Mouse (Mus musculus) CD4-positive, CD25-positive, alpha-beta regulatory T cell, adult 4 months (primary cell): ENCODE results near the gene Gm5460. TPM values are rescaled to one million over a fixed set of nuclear protein-coding genes. Genes with fewer than 3 reads are reported as not detected.

Experiments used
- ATAC-seq: one replicate; pipeline ENCODE4 v1.8.0; 2017
- polyA plus RNA-seq, 2 experiments: library from polyadenylated mRNA; unstranded; fragments of 100-300 nt; shearing (Covaris generic); gene quantifications; one replicate each; pipeline ENCODE4 v1.2.1; 2017

Gene Gm5460
- not detected for polyA plus RNA-seq

GRCm38 (mm10) chr14:34016381-34016780, at the start of gene Gm5460:
Gm5460 (plus strand) TSS chr14:34016758.
- ATAC-seq: no peak

- no peak for ATAC-seq
Observed at GRCm38 (mm10) chr14:33972679-33973078, 43.9 kb upstream of the Gm5460 start.

GRCm38 (mm10) chr14:33974752-33975151, 41.8 kb upstream of the Gm5460 start:
- ATAC-seq: no peak

GRCm38 (mm10) chr14:33977748-33978147, 38.8 kb upstream of the Gm5460 start:
- no peak for ATAC-seq

- ATAC-seq: no peak
Observed at GRCm38 (mm10) chr14:33978604-33979059, 37.9 kb upstream of the Gm5460 start, which contains the start of gene Zfp488. Zfp488 (minus strand) TSS chr14:33978764.

GRCm38 (mm10) chr14:33989201-33989600, 27.4 kb upstream of the Gm5460 start:
- no peak for ATAC-seq

- ATAC-seq: no peak
Observed at GRCm38 (mm10) chr14:33991971-33992370, 24.6 kb upstream of the Gm5460 start.

- ATAC-seq: no peak
Observed at GRCm38 (mm10) chr14:33993051-33993450, 23.5 kb upstream of the Gm5460 start.

- no peak for ATAC-seq
Observed at GRCm38 (mm10) chr14:33993521-33994289, 22.9 kb upstream of the Gm5460 start.

- ATAC-seq: no peak
Observed at GRCm38 (mm10) chr14:33997427-33997826, 19.1 kb upstream of the Gm5460 start.

- no peak for ATAC-seq
Observed at GRCm38 (mm10) chr14:34000076-34000475, 16.5 kb upstream of the Gm5460 start.

GRCm38 (mm10) chr14:34001445-34001844, 15.1 kb upstream of the Gm5460 start:
- ATAC-seq: no peak

GRCm38 (mm10) chr14:34002358-34002757, 14.2 kb upstream of the Gm5460 start:
- no peak for ATAC-seq

GRCm38 (mm10) chr14:34015063-34015462, 1.5 kb upstream of the Gm5460 start, which contains the start of gene Gm30083:
Gm30083 (minus strand) TSS chr14:34015182.
- no peak for ATAC-seq

- no peak for ATAC-seq
Observed at GRCm38 (mm10) chr14:34016938-34017337, 380 bp downstream of the Gm5460 start.

- ATAC-seq: no peak
Observed at GRCm38 (mm10) chr14:34026710-34027109, 10.2 kb downstream of the Gm5460 start.

GRCm38 (mm10) chr14:34033841-34034610, 17.5 kb downstream of the Gm5460 start:
- ATAC-seq: no peak

GRCm38 (mm10) chr14:34041241-34041640, 24.7 kb downstream of the Gm5460 start:
- no peak for ATAC-seq

- ATAC-seq: no peak
Observed at GRCm38 (mm10) chr14:34043341-34043740, 26.8 kb downstream of the Gm5460 start.

GRCm38 (mm10) chr14:34050101-34050779, 33.7 kb downstream of the Gm5460 start:
- ATAC-seq: no peak

- ATAC-seq: no peak
Observed at GRCm38 (mm10) chr14:34052516-34052915, 36.0 kb downstream of the Gm5460 start, which contains the start of gene Antxrl. Antxrl (plus strand) TSS chr14:34052707.

- no peak for ATAC-seq
Observed at GRCm38 (mm10) chr14:34071665-34072064, 55.1 kb downstream of the Gm5460 start.

GRCm38 (mm10) chr14:34075346-34075745, 58.8 kb downstream of the Gm5460 start:
- ATAC-seq: no peak
